Mouse (Mus musculus): Measurements from ENCODE around the gene Kmt2c. TPM values are rescaled to one million over a fixed set of nuclear protein-coding genes. Genes with fewer than 3 reads are reported as not detected.

The Kmt2c gene
- total and polyA plus RNA-seq, 3 experiments, result 23.8 to 34.0 (median 26.2) TPM

DNA sequence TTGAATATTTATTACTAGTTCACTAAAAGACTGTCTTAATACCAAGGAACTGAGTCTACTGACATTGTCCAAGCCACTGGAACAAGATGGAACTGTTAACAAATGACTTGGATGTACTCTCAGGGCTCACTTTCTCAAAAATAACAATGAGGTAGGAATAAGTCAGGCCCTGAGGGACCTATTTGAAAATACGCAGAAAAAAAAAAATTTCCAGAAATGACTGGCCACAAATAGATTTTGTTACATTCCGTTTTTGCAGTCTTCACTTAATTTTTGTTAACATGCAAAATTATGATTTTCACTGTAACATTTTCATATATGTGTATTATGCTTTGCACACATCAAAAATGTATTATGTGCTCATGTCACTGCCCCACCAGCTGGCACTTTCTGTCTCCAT, 167.3 kb downstream of the Kmt2c start:
- Histone ChIP-seq H3K27me3 (ENCODE audit: control insufficient read depth in 1 of 2, insufficient read depth in 2 of 2, low read length in 2 of 2) (no peaks in the 10 kb centered on the region), H3K9ac (ENCODE audit: control insufficient read depth, low read depth, low read length, poor library complexity, severe bottlenecking) (no peak overlapping the region), H3K9me3 (replicated peaks; ENCODE audit: insufficient read depth, low read length) (no peaks in the 10 kb centered on the region), H3K4me3 (ENCODE audit: control insufficient read depth in 1 of 2, insufficient read depth in 1 of 2, low read depth in 2 of 2, low read length in 2 of 2) (no peak overlapping the region), H3K27ac (ENCODE audit: control insufficient read depth, low read depth, low read length) (no peak overlapping the region), H3K79me2 (ENCODE audit: control insufficient read depth, insufficient read depth, low read length, poor library complexity) (no peaks in the 10 kb centered on the region), H3K36me3 (ENCODE audit: control insufficient read depth in 1 of 2, insufficient read depth in 2 of 2, low read length in 2 of 2) (peaks cover 0 to 30% of the 10 kb centered on the region in 2 experiments; a peak in 2 of 4 replicates), H3K4me1 (ENCODE audit: control insufficient read depth in 1 of 2, insufficient read depth in 2 of 2, low read length in 2 of 2) (no peaks in the 10 kb centered on the region)
- TF ChIP-seq UBTF (IDR thresholded peaks at IDR 0.05; ENCODE audit: borderline replicate concordance, insufficient read depth, low read depth, low read length) (no peak), USF1 (IDR thresholded peaks at IDR 0.05; ENCODE audit: low read depth, low read length) (no peak)
- DNase-seq (ENCODE audit: low read depth, low spot score), result no peak

DNA sequence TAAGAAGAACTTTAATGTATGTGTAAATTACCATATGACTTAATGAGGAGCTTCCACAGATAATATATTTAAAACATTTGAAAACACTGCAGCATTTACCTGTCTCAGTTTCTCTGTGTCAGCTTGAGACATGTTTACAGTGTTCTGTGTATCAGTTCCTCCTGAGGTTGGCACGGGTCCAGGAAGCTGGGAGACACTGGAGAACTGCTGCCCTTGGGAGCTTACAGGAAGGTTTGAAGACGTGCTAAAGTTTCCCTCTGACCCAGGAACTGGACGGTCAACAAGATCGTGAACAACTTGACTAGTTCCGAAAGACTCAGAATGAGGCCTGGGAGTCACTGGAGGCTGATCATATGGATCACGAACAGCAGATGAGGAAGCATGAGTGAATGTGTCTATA, 184.7 kb downstream of the Kmt2c start:
- H3K27me3 ChIP-seq (ENCODE audit: control insufficient read depth in 1 of 2, insufficient read depth in 2 of 2, low read length in 2 of 2), result no peaks in the 10 kb centered on the region
- H3K27ac ChIP-seq (ENCODE audit: control insufficient read depth, low read depth, low read length), result no peak overlapping the region
- no peak overlapping the region for H3K9ac ChIP-seq (ENCODE audit: control insufficient read depth, low read depth, low read length, poor library complexity, severe bottlenecking)
- no peak overlapping the region for H3K4me3 ChIP-seq (ENCODE audit: control insufficient read depth in 1 of 2, insufficient read depth in 1 of 2, low read depth in 2 of 2, low read length in 2 of 2)
- no peaks in the 10 kb centered on the region for H3K9me3 ChIP-seq (replicated peaks; ENCODE audit: insufficient read depth, low read length)
- TF ChIP-seq POLR2AphosphoS5 (IDR thresholded peaks at IDR 0.05; ENCODE audit: borderline replicate concordance, low read depth, low read length) (no peak), NRF1 (IDR thresholded peaks at IDR 0.05; ENCODE audit: insufficient read depth, low read depth, low read length, poor library complexity, severe bottlenecking) (no peak), MYB (IDR thresholded peaks at IDR 0.05; ENCODE audit: low read depth, low read length) (no peak), POLR2AphosphoS2 (IDR thresholded peaks at IDR 0.05; ENCODE audit: low read length) (no peak), MXI1 (IDR thresholded peaks at IDR 0.05; ENCODE audit: low read depth, low read length) (no peak), ZMIZ1 (IDR thresholded peaks at IDR 0.05; ENCODE audit: low read depth, low read length) (no peak), ETS1 (IDR thresholded peaks at IDR 0.05; ENCODE audit: low read depth, low read length) (no peak), NELFE (IDR thresholded peaks at IDR 0.05; ENCODE audit: low read depth, low read length) (no peak), ZNF384 (IDR thresholded peaks at IDR 0.05; ENCODE audit: low read depth, low read length) (no peak), SIN3A (IDR thresholded peaks at IDR 0.05; ENCODE audit: low read length) (no peak), GABPA (IDR thresholded peaks at IDR 0.05; ENCODE audit: low read depth, low read length) (no peak), CHD2 (IDR thresholded peaks at IDR 0.05; ENCODE audit: low read length) (no peak), CTCF (IDR thresholded peaks at IDR 0.05 in 2 of 3, conservative IDR thresholded peaks at IDR 0.05 in 1 of 3; ENCODE audit: control insufficient read depth in 1 of 3, insufficient read depth in 1 of 3, low read depth in 2 of 3, low read length in 3 of 3, poor library complexity in 1 of 3, severe bottlenecking in 1 of 3) (no peak), ZKSCAN1 (IDR thresholded peaks at IDR 0.05; ENCODE audit: low read depth, low read length) (no peak), MAFK (IDR thresholded peaks at IDR 0.05; ENCODE audit: borderline replicate concordance, low read depth, low read length) (no peak)
- H3K36me3 ChIP-seq (ENCODE audit: control insufficient read depth in 1 of 2, insufficient read depth in 2 of 2, low read length in 2 of 2), result peaks cover 7 to 52% of the 10 kb centered on the region in 2 experiments
- peaks cover 0 to 7% of the 10 kb centered on the region in 2 experiments; a peak in 2 of 4 replicates for H3K4me1 ChIP-seq (ENCODE audit: control insufficient read depth in 1 of 2, insufficient read depth in 2 of 2, low read length in 2 of 2)
- peak; percentile 62 for DNase-seq (ENCODE audit: low read depth, low spot score)
- no peaks in the 10 kb centered on the region for H3K79me2 ChIP-seq (ENCODE audit: control insufficient read depth, insufficient read depth, low read length, poor library complexity)
